ENCODE assay signal across 8 mouse cellular contexts in genomic region chr4:45878929-45879328, GRCm38 (mm10). TPM values are rescaled to one million over a fixed set of nuclear protein-coding genes. Genes with fewer than 3 reads are reported as not detected.
DNase-seq lines count a peak whose midpoint lies in the region; ATAC-seq and TF ChIP-seq lines count a peak whose summit lies in the region.

No protein-coding gene starts in this region.

- H3K27me3 ChIP-seq in intestine, postnatal 0 days (replicated peaks; ENCODE audit: control insufficient read depth, insufficient read depth, low read length), result no peaks in the 10 kb centered on the region
- H3K27me3 ChIP-seq in intestine, embryonic 16.5 days (replicated peaks; ENCODE audit: control insufficient read depth, insufficient read depth, low read length), result no peaks in the 10 kb centered on the region
- no peaks in the 10 kb centered on the region for H3K27me3 ChIP-seq in CH12.LX (replicated peaks)

- H3K27ac ChIP-seq in intestine, postnatal 0 days (ENCODE audit: low read depth, low read length), result no peak overlapping the region
- no peak overlapping the region for H3K27ac ChIP-seq in intestine, embryonic 16.5 days (ENCODE audit: low read length)
- no peak overlapping the region for H3K27ac ChIP-seq in CH12.LX (ENCODE audit: insufficient read depth, low read depth)

- 49% methylated on average over 5 of the region's 5 CpGs for WGBS in intestine, postnatal 0 days
- WGBS in intestine, embryonic 16.5 days, result 44% methylated on average over 5 of the region's 5 CpGs

- dilution Hi-C loops in CH12.LX (cut with MboI; ENCODE audit: extremely low pct_ligation_motif_present, extremely low pct_unique_long_range_greater_than_20kb, low sequenced_read_pairs), result no loop called here

- peaks cover 49% of the 10 kb centered on the region; the same call in 1 of the 2 replicates for H3K36me3 ChIP-seq in intestine, postnatal 0 days (ENCODE audit: control insufficient read depth, insufficient read depth)
- H3K36me3 ChIP-seq in intestine, embryonic 16.5 days (ENCODE audit: control insufficient read depth, insufficient read depth, low read length), result peaks cover 8% of the 10 kb centered on the region; the same call in 1 of the 2 replicates
- no peaks in the 10 kb centered on the region for H3K36me3 ChIP-seq in CH12.LX (replicated peaks in 1 of 2; ENCODE audit: control insufficient read depth in 1 of 2, insufficient read depth in 1 of 2, low read length in 1 of 2)

- in situ Hi-C loops in CH12.LX (cut with MboI; ENCODE audit: low pct_ligation_motif_present, low pct_unique_long_range_greater_than_20kb, low sequenced_read_pairs), result no loop called here

- no peaks in the 10 kb centered on the region for H3K79me2 ChIP-seq in CH12.LX (replicated peaks; ENCODE audit: control insufficient read depth, extremely low read depth, insufficient read depth, poor library complexity, severe bottlenecking)

- H3K9me3 ChIP-seq in intestine, postnatal 0 days (ENCODE audit: control insufficient read depth), result peaks cover 3% of the 10 kb centered on the region; the same call in 1 of the 2 replicates
- 0 out of 2 replicates have a peak, but pooled peaks cover 7% of the 10 kb centered on the region for H3K9me3 ChIP-seq in intestine, embryonic 16.5 days (ENCODE audit: control insufficient read depth, low read length)
- peaks cover 17% of the 10 kb centered on the region for H3K9me3 ChIP-seq in CH12.LX (replicated peaks; ENCODE audit: low read length)

- no peak for TF ChIP-seq EP300 in CH12.LX (IDR thresholded peaks at IDR 0.05; ENCODE audit: low read length)

- no peak for ATAC-seq in intestine, postnatal 0 days
- ATAC-seq in intestine, embryonic 16.5 days, result no peak
- no peak for ATAC-seq in inflammation-experienced regulatory T-cells, adult 6 months

- TF ChIP-seq POLR2A in CH12.LX (IDR thresholded peaks at IDR 0.05; ENCODE audit: low read depth, low read length), result no peak

- H3K9ac ChIP-seq in intestine, postnatal 0 days (ENCODE audit: low read depth, low read length), result no peak overlapping the region
- no peak overlapping the region for H3K9ac ChIP-seq in intestine, embryonic 16.5 days (ENCODE audit: low read depth, low read length)
- H3K9ac ChIP-seq in CH12.LX (ENCODE audit: insufficient read depth, low read depth), result no peak overlapping the region

- no peaks in the 10 kb centered on the region for H3K4me1 ChIP-seq in intestine, postnatal 0 days (replicated peaks; ENCODE audit: control insufficient read depth, insufficient read depth, low read length)
- H3K4me1 ChIP-seq in intestine, embryonic 16.5 days (ENCODE audit: control insufficient read depth, insufficient read depth, low read length), result no peaks in the 10 kb centered on the region
- peaks cover 10 to 34% of the 10 kb centered on the region in 2 experiments for H3K4me1 ChIP-seq in CH12.LX (ENCODE audit: control insufficient read depth in 1 of 2, insufficient read depth in 2 of 2)

- H3K4me3 ChIP-seq in intestine, postnatal 0 days (ENCODE audit: low read depth, low read length), result no peak overlapping the region
- H3K4me3 ChIP-seq in intestine, embryonic 16.5 days (ENCODE audit: low read length), result no peak overlapping the region
- H3K4me3 ChIP-seq in CH12.LX (replicated peaks in 1 of 3; ENCODE audit: low read depth in 2 of 3, low read length in 2 of 3, poor library complexity in 1 of 3), result no peak overlapping the region

- TF ChIP-seq RAD21 in CH12.LX (IDR thresholded peaks at IDR 0.05; ENCODE audit: low read depth, low read length), result peak; percentile 44

- peak; percentile 58 for DNase-seq in CH12.LX (ENCODE audit: extremely low read depth)
- peak; percentile 58 for DNase-seq in adrenal gland, postnatal 10 days
- peak; percentile 70 for DNase-seq in forelimb bud, embryonic 11.5 days (ENCODE audit: low read depth, low spot score)
- peak; percentile 29 to 59 for DNase-seq in left cerebral cortex, adult 18-20 months (ENCODE audit: low spot score in 2 of 2)
- peak; percentile 34 for DNase-seq in right cerebral cortex, postnatal 10 days (ENCODE audit: low spot score in 2 of 2)

- peak; percentile 85 for TF ChIP-seq CTCF in intestine, postnatal 0 days (IDR thresholded peaks at IDR 0.05; ENCODE audit: low read depth)
- peak; percentile 76 to 79 for TF ChIP-seq CTCF in CH12.LX (conservative IDR thresholded peaks at IDR 0.05 in 1 of 2, IDR thresholded peaks at IDR 0.05 in 1 of 2; ENCODE audit: low read depth in 2 of 2, low read length in 2 of 2)

- H3K4me2 ChIP-seq in intestine, postnatal 0 days (replicated peaks; ENCODE audit: low read depth), result no peak overlapping the region
- no peak overlapping the region for H3K4me2 ChIP-seq in intestine, embryonic 16.5 days (ENCODE audit: low read depth, low read length)
- no peak overlapping the region for H3K4me2 ChIP-seq in CH12.LX (ENCODE audit: insufficient read depth, low read depth, poor library complexity, severe bottlenecking)

TF ChIP-seq in CH12.LX, 34 proteins besides CTCF, POLR2A, EP300 and RAD21:
- peak; percentile 47 for TF ChIP-seq SMC3 (IDR thresholded peaks at IDR 0.05; ENCODE audit: low read depth, low read length)
- no peak for TF ChIP-seq USF1 (IDR thresholded peaks at IDR 0.05; ENCODE audit: low read depth, low read length)
TF ChIP-seq in CH12.LX: peak in this region for 1.

RNA-seq across cellular contexts. Expression of gene Ccdc180, which starts 11.2 kb away (rescaled TPM):
- 0.14 TPM in 2 replicates for polyA plus RNA-seq in intestine, postnatal 0 days (2015; fragmentation: Nextera tagmentation; extraction: Ambion mirVana)
- polyA plus RNA-seq in intestine, embryonic 16.5 days (2015; fragmentation: Nextera tagmentation; extraction: Ambion mirVana), result 0.15 and 0.16 TPM in 2 replicates
- total RNA-seq in CH12.LX (2012; rRNA removed) (not detected in 2 replicates), CH12.LX (2014; rRNA removed) (not detected in 2 replicates)
- 0.14 and 0.20 TPM in 2 replicates for polyA plus RNA-seq in CH12.LX (2012; ENCODE audit: insufficient read length, low read depth)
- total RNA-seq in adrenal gland, postnatal 10 days (2021), result under 1 TPM; 0.06 to 0.09 TPM
- total RNA-seq in left cerebral cortex, adult 18-20 months (2021), result under 1 TPM in 1 of 2 experiments, not detected in 1; 0.07 TPM
- under 1 TPM in 2 of 3 experiments, not detected in 1; 0.15 to 0.20 TPM for polyA plus RNA-seq in inflammation-experienced regulatory T-cells, adult 6 months (2017; shearing (Covaris generic))

RNA-seq across cellular contexts. Expression of gene Stra6l, which starts 30.5 kb away (rescaled TPM):
- 47.9 and 59.0 TPM in 2 replicates for polyA plus RNA-seq in intestine, postnatal 0 days (2015; fragmentation: Nextera tagmentation; extraction: Ambion mirVana)
- polyA plus RNA-seq in intestine, embryonic 16.5 days (2015; fragmentation: Nextera tagmentation; extraction: Ambion mirVana), result 9.7 and 13.3 TPM in 2 replicates
- not detected in 2 replicates for total RNA-seq in CH12.LX (2012; rRNA removed)
- 0.08 TPM in 1 of 2 replicates, not detected in the other for total RNA-seq in CH12.LX (2014; rRNA removed)
- 0.13 TPM in 1 of 2 replicates, not detected in the other for polyA plus RNA-seq in CH12.LX (2012; ENCODE audit: insufficient read length, low read depth)
- 1 to 10 TPM; 4.8 to 8.1 TPM for total RNA-seq in adrenal gland, postnatal 10 days (2021)
- under 1 TPM in 1 of 2 experiments, not detected in 1; 0.07 TPM for total RNA-seq in left cerebral cortex, adult 18-20 months (2021)
- under 1 TPM in 2 of 3 experiments, not detected in 1; 0.11 to 0.38 TPM for polyA plus RNA-seq in inflammation-experienced regulatory T-cells, adult 6 months (2017; shearing (Covaris generic))

RNA-seq across cellular contexts. Expression of gene Igfbpl1, which starts 52.2 kb away (rescaled TPM):
- polyA plus RNA-seq in intestine, postnatal 0 days (2015; fragmentation: Nextera tagmentation; extraction: Ambion mirVana), result 0.16 and 0.18 TPM in 2 replicates
- 0.24 and 0.34 TPM in 2 replicates for polyA plus RNA-seq in intestine, embryonic 16.5 days (2015; fragmentation: Nextera tagmentation; extraction: Ambion mirVana)
- not detected in 2 replicates for total RNA-seq in CH12.LX (2012; rRNA removed)
- not detected in 2 replicates for total RNA-seq in CH12.LX (2014; rRNA removed)
- polyA plus RNA-seq in CH12.LX (2012; ENCODE audit: insufficient read length, low read depth), result not detected in 2 replicates
- under 1 TPM in 1 of 2 experiments, not detected in 1; 0.12 TPM for total RNA-seq in adrenal gland, postnatal 10 days (2021)
- total RNA-seq in left cerebral cortex, adult 18-20 months (2021), result under 1 TPM in 1 of 2 experiments, not detected in 1; 0.51 TPM
- not detected for polyA plus RNA-seq in inflammation-experienced regulatory T-cells, adult 6 months (2017; shearing (Covaris generic))
